Mouse (Mus musculus): ENCODE data around the gene Prap1.

GRCm38 (mm10) chr7:140111943-140112342 lies 18.7 kb downstream of the Prap1 start:
- no peak for TF ChIP-seq POLR2A (IDR thresholded peaks at IDR 0.05; ENCODE audit: borderline replicate concordance, control insufficient read depth, low read depth, low read length)
- no peak for TF ChIP-seq CTCF (IDR thresholded peaks at IDR 0.05; ENCODE audit: control insufficient read depth, insufficient read depth, low read length)

Data from bone marrow, adult 2 months (tissue).